Mouse (Mus musculus): ENCODE measurements around the gene Nhsl1. TPM values are rescaled to one million over a fixed set of nuclear protein-coding genes. Genes with fewer than 3 reads are reported as not detected.

Nhsl1 gene
- polyA plus RNA-seq, 1 experiment: 11.9 TPM

- Histone ChIP-seq H3K27ac (ENCODE audit: control insufficient read depth, insufficient read depth, low read depth, low read length) (no peak overlapping the region), H3K4me1 (ENCODE audit: control insufficient read depth, insufficient read depth, low read length) (peaks cover 10% of the 10 kb centered on the region), H3K4me3 (ENCODE audit: control insufficient read depth, low read depth, low read length) (no peak overlapping the region), H3K36me3 (ENCODE audit: control insufficient read depth, insufficient read depth, low read length) (no peaks in the 10 kb centered on the region), H3K27me3 (ENCODE audit: control insufficient read depth, insufficient read depth, low read length) (no peaks in the 10 kb centered on the region)
- TF ChIP-seq POLR2A (IDR thresholded peaks at IDR 0.05; ENCODE audit: control insufficient read depth, low read depth, low read length) (no peak), CTCF (IDR thresholded peaks at IDR 0.05; ENCODE audit: control insufficient read depth, insufficient read depth, insufficient replicate concordance, low read depth, low read length) (no peak)
These were observed 11.7 kb downstream of the Nhsl1 start for GRCm38 (mm10) chr10:18330445-18330844.

GRCm38 (mm10) chr10:18333575-18333974 is 14.8 kb downstream of the Nhsl1 start:
- Histone ChIP-seq H3K4me1 (ENCODE audit: control insufficient read depth, insufficient read depth, low read length) (peaks cover 9% of the 10 kb centered on the region), H3K27ac (ENCODE audit: control insufficient read depth, insufficient read depth, low read depth, low read length) (no peak overlapping the region), H3K36me3 (ENCODE audit: control insufficient read depth, insufficient read depth, low read length) (no peaks in the 10 kb centered on the region), H3K4me3 (ENCODE audit: control insufficient read depth, low read depth, low read length) (no peak overlapping the region), H3K27me3 (ENCODE audit: control insufficient read depth, insufficient read depth, low read length) (no peaks in the 10 kb centered on the region)
- TF ChIP-seq CTCF (IDR thresholded peaks at IDR 0.05; ENCODE audit: control insufficient read depth, insufficient read depth, insufficient replicate concordance, low read depth, low read length) (no peak), POLR2A (IDR thresholded peaks at IDR 0.05; ENCODE audit: control insufficient read depth, low read depth, low read length) (no peak)

GRCm38 (mm10) chr10:18334176-18334575 is 15.4 kb downstream of the Nhsl1 start:
- no peaks in the 10 kb centered on the region for H3K36me3 ChIP-seq (ENCODE audit: control insufficient read depth, insufficient read depth, low read length)
- TF ChIP-seq CTCF (IDR thresholded peaks at IDR 0.05; ENCODE audit: control insufficient read depth, insufficient read depth, insufficient replicate concordance, low read depth, low read length) (no peak), POLR2A (IDR thresholded peaks at IDR 0.05; ENCODE audit: control insufficient read depth, low read depth, low read length) (no peak)
- H3K27ac ChIP-seq (ENCODE audit: control insufficient read depth, insufficient read depth, low read depth, low read length): no peak overlapping the region
- H3K27me3 ChIP-seq (ENCODE audit: control insufficient read depth, insufficient read depth, low read length): no peaks in the 10 kb centered on the region
- no peak overlapping the region for H3K4me3 ChIP-seq (ENCODE audit: control insufficient read depth, low read depth, low read length)
- H3K4me1 ChIP-seq (ENCODE audit: control insufficient read depth, insufficient read depth, low read length): peaks cover 8% of the 10 kb centered on the region

- TF ChIP-seq POLR2A (IDR thresholded peaks at IDR 0.05; ENCODE audit: control insufficient read depth, low read depth, low read length) (no peak), CTCF (IDR thresholded peaks at IDR 0.05; ENCODE audit: control insufficient read depth, insufficient read depth, insufficient replicate concordance, low read depth, low read length) (no peak)
- H3K4me1 ChIP-seq (ENCODE audit: control insufficient read depth, insufficient read depth, low read length): peaks cover 3% of the 10 kb centered on the region
- no peak overlapping the region for H3K4me3 ChIP-seq (ENCODE audit: control insufficient read depth, low read depth, low read length)
- no peaks in the 10 kb centered on the region for H3K36me3 ChIP-seq (ENCODE audit: control insufficient read depth, insufficient read depth, low read length)
- no peak overlapping the region for H3K27ac ChIP-seq (ENCODE audit: control insufficient read depth, insufficient read depth, low read depth, low read length)
- H3K27me3 ChIP-seq (ENCODE audit: control insufficient read depth, insufficient read depth, low read length): no peaks in the 10 kb centered on the region
These were observed 15.9 kb downstream of the Nhsl1 start for GRCm38 (mm10) chr10:18334734-18335133.

- Histone ChIP-seq H3K27me3 (ENCODE audit: control insufficient read depth, insufficient read depth, low read length) (no peaks in the 10 kb centered on the region), H3K4me1 (ENCODE audit: control insufficient read depth, insufficient read depth, low read length) (no peaks in the 10 kb centered on the region)
These were observed 18.9 kb downstream of the Nhsl1 start for GRCm38 (mm10) chr10:18337725-18338124.

GRCm38 (mm10) chr10:18339386-18339785 is 20.6 kb downstream of the Nhsl1 start:
- Histone ChIP-seq H3K4me1 (ENCODE audit: control insufficient read depth, insufficient read depth, low read length) (no peaks in the 10 kb centered on the region), H3K27me3 (ENCODE audit: control insufficient read depth, insufficient read depth, low read length) (no peaks in the 10 kb centered on the region), H3K36me3 (ENCODE audit: control insufficient read depth, insufficient read depth, low read length) (no peaks in the 10 kb centered on the region), H3K27ac (ENCODE audit: control insufficient read depth, insufficient read depth, low read depth, low read length) (no peak overlapping the region), H3K4me3 (ENCODE audit: control insufficient read depth, low read depth, low read length) (no peak overlapping the region)
- TF ChIP-seq POLR2A (IDR thresholded peaks at IDR 0.05; ENCODE audit: control insufficient read depth, low read depth, low read length): no peak
- TF ChIP-seq CTCF (IDR thresholded peaks at IDR 0.05; ENCODE audit: control insufficient read depth, insufficient read depth, insufficient replicate concordance, low read depth, low read length): no peak

More at GRCm38 (mm10) chr10:18337725-18338124, 18.9 kb downstream of the Nhsl1 start:
- H3K36me3 ChIP-seq (ENCODE audit: control insufficient read depth, insufficient read depth, low read length): no peaks in the 10 kb centered on the region
- no peak overlapping the region for H3K4me3 ChIP-seq (ENCODE audit: control insufficient read depth, low read depth, low read length)
- TF ChIP-seq CTCF (IDR thresholded peaks at IDR 0.05; ENCODE audit: control insufficient read depth, insufficient read depth, insufficient replicate concordance, low read depth, low read length) (no peak), POLR2A (IDR thresholded peaks at IDR 0.05; ENCODE audit: control insufficient read depth, low read depth, low read length) (no peak)
- no peak overlapping the region for H3K27ac ChIP-seq (ENCODE audit: control insufficient read depth, insufficient read depth, low read depth, low read length)

GRCm38 (mm10) chr10:18340930-18341329 is 22.1 kb downstream of the Nhsl1 start:
- Histone ChIP-seq H3K4me1 (ENCODE audit: control insufficient read depth, insufficient read depth, low read length) (no peaks in the 10 kb centered on the region), H3K27me3 (ENCODE audit: control insufficient read depth, insufficient read depth, low read length) (no peaks in the 10 kb centered on the region), H3K36me3 (ENCODE audit: control insufficient read depth, insufficient read depth, low read length) (no peaks in the 10 kb centered on the region), H3K27ac (ENCODE audit: control insufficient read depth, insufficient read depth, low read depth, low read length) (no peak overlapping the region), H3K4me3 (ENCODE audit: control insufficient read depth, low read depth, low read length) (no peak overlapping the region)
- TF ChIP-seq CTCF (IDR thresholded peaks at IDR 0.05; ENCODE audit: control insufficient read depth, insufficient read depth, insufficient replicate concordance, low read depth, low read length) (no peak), POLR2A (IDR thresholded peaks at IDR 0.05; ENCODE audit: control insufficient read depth, low read depth, low read length) (no peak)

All from testis, adult 2 months (tissue).